Mouse (Mus musculus): ENCODE measurements at regions not wholly inside any gene's neighbourhood (a gene's known extent, or its start where the extent isn't known, plus 50 kb on each side); places are given as distances from the start of the nearest gene placed in this dataset.

- TF ChIP-seq GATA1 (IDR thresholded peaks at IDR 0.05; ENCODE audit: borderline replicate concordance, low read length) (no peak), FLI1 (IDR thresholded peaks at IDR 0.05; ENCODE audit: low read length) (no peak)
Observed at GRCm38 (mm10) chr1:61376417-61376816, 262.2 kb upstream of the Pard3b start.

Data from megakaryocyte, embryonic 14.5 days (primary cell).